Mouse (Mus musculus) megakaryocyte, embryonic 14.5 days (primary cell): ENCODE measurements around the gene Lipt1.
A peak's percentile ranks its signal among the peaks of the same experiment; 100 is the strongest.

Experiments
- FLI1 ChIP-seq: IDR thresholded peaks from 2 replicates; pipeline ENCODE4 v1.6.1; 2012; ENCODE audit warnings: low read length, inconsistent platforms, mixed read lengths
- GATA1 ChIP-seq: IDR thresholded peaks from 3 replicates; pipeline ENCODE4 v1.6.1; 2012; ENCODE audit warnings: mixed read lengths, low read length, inconsistent platforms, borderline replicate concordance

- TF ChIP-seq GATA1 (no peak), FLI1 (0 out of 2 replicates have a peak, but pooled peaks have one; percentile 22)
Measured at GRCm38 (mm10) chr1:37864511-37865400, 6.8 kb upstream of the Lipt1 start.
